Mouse (Mus musculus): ENCODE data around the gene Cd82.

Cd82 gene

DNA sequence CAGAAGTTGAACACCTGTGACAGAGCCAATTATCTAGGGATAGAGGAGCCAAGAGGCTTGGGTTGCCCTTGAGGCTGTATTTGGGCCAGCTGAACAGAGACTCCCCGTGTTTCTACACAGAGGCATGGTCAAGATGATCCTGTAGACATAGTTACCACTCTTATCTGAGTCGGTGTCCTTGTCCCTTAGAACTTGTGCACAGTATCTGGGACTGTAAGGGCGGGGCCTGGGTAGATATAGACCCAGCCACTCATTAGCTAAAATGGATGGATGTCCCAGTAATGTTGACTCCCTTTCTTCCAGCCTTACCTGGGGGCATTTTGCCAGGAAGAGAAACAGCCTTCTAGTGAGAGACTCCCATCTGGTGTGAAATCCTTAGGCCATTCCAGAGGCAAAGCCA lies 3.4 kb upstream of the Cd82 start:
- no peak for DNase-seq (ENCODE audit: low spot score)

- peak; percentile 99 for DNase-seq (ENCODE audit: low spot score)
These were observed 848 bp downstream of the Cd82 start for GRCm38 (mm10) chr2:93461869-93462714.

DNA sequence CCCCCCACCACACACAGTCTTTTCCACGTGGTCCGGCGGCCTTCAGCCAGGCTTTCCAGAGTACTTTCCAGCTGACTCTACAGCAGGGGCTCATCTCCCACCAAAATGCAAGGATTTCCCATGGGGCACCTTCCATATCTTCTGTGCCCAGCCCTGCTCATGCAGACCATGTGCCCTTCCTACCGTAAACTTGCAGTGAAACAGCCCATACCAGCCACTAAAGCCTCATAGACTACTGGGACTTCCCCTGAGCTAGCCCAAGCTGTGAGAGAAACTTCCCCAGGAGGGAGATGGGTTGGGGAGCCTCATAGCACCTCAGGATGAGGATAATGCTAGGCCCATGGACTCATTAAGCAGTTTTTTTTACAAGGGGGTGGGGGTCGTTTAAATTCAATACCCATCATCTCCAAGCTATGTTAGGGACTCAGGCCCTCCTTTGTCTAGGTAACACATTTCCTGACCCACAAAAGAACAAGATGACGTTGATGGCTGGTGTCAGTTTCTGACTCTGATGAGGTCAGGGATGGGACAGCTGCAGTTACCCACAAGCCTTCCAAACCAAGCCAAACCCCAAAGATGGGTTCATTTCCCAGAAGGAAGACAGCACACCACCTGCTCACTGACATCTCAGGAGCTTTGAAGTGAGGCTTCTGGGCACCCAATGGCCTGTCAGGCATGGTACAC lies 2.0 kb downstream of the Cd82 start:
- no peak for DNase-seq (ENCODE audit: low spot score)

- DNase-seq (ENCODE audit: low spot score) = no peak
These were observed 3.6 kb downstream of the Cd82 start for GRCm38 (mm10) chr2:93459208-93459920.

DNA sequence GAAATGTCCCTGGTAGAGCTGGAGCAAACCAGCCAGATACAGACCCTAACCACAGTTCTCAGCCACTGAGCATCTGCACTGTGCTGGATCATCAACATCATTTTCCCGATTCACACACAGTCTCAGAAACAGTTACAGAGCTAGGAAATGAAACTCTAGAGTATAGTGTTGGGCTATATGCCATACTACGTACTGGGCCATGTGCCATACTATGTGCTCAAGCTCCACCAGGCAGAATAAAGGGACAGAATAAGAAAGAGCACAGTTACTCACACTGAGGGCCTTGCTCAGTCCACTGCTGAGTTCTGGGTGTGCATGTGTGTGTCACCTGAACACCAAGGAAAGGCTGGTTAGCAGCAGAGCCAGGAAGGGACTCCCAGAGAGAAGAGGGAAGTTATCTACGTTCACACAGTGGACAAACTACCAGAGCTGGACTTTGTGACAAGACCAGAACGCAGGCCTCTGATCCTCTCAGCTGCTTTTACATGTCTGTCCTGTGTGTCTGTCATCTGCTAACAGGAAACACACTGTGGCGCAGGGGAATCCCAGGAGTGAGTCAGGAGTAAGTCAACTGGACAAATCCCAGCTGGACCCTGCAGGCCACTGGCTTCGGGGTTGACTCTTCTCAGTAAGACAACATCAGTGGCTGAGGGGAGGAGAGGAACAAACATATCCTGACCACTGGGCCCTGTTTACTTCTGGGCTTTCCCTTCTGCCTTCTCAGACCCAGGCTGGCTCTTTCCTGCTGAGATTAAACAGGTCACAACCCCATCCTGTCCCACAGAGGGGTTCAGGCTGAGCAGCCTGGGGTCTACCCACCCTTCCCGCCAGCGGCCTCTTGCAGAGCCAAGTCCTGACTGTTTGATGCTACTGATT lies 4.4 kb downstream of the Cd82 start:
- no peak for DNase-seq (ENCODE audit: low spot score)

DNA sequence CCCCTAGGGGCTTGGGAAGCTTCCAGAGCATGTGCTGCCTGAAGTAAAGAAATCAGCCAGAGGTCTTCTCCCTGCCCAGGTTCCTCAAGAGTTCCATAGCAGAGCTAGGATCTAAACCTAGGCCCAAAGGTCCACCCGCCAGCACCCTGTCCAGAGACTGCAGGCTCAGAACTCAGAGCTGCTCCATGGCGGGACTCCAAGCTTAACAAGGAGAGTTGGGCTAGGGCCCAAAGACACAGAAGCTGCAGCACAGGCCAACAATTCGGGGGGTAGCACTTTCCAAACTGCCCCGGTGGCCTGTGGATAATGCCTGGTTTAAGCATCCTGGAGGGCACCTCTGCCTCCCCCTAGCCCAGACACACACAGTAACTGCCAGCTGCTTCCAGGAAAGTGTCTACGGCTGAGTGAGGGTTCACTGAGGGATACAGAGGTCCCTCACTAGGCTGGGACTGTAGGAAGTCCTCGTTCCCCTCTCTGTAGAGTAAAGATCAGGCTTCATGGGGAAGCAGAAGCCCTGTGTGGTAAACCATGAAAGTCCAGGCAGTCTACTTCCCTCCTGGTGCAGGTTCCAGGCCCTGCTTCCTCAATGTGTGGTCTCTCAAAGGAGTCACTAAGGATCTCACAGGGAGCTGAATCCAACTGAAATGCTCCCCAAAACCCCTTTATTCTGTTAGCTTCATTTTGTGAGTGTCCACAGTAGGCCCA lies 5.4 kb downstream of the Cd82 start:
- no peak for DNase-seq (ENCODE audit: low spot score)

DNA sequence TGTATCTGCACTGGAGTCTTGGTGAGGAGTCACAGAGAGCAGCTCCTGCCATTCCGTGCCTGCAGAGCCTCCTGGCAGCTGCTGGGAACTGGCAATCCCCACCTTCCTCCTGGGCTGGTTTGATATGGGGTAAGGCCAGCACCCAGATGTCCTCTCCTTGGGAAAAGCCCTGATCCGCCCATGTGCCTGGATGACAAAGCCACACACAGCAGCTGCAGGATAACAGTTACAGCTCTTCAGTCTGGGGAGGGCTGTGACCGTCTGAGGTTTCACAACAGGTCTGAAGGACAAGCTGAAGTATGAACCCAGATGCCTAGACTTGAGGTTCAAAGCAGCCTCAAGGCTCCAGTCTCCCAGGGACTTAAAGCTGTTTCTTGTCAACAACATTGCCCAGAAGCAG lies 6.8 kb downstream of the Cd82 start:
- peak; percentile 74 for DNase-seq (ENCODE audit: low spot score)

DNA sequence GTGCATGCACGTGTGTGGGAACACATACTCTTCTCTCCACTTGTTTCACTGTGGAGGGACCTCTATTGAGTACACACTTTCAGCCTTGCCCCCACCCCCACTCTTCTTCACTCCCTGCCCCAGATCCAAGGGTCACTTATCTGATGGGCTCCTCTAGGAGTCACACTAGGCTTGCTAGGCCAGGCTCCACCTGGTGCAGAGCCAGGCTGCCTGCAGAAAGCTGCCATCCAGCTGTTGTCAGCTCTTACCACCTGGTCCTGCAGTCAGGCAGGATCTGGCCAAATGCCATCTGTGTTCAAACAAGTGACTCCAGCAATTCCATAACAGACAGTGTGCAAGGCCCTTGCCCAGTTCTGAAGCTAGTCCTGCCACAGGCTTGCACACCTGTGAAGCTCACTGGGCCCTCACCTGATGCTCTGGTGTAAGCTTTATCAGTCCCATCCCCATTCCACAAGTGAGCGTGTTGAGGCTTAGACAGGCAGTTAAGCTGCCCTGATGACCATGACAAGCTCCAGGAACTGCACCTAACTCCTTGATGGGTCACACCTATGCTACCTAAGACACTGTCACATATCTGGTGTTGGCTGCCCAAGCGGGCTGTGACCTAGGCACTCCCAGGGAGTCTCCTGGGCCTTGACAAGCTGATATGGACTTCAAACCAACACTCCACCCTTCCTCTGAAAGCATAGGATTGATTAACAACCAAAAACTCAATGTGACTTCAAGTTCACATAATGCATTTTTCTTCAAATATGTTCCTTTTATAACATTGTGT lies 7.9 kb downstream of the Cd82 start:
- peak; percentile 74 for DNase-seq (ENCODE audit: low spot score)

GRCm38 (mm10) chr2:93454334-93454733 lies 8.6 kb downstream of the Cd82 start:
- DNase-seq (ENCODE audit: low spot score) = no peak

GRCm38 (mm10) chr2:93453046-93453445 lies 9.9 kb downstream of the Cd82 start:
- no peak for DNase-seq (ENCODE audit: low spot score)

- DNase-seq (ENCODE audit: low spot score) = no peak
These were observed 10.4 kb downstream of the Cd82 start for GRCm38 (mm10) chr2:93452506-93452905.

DNA sequence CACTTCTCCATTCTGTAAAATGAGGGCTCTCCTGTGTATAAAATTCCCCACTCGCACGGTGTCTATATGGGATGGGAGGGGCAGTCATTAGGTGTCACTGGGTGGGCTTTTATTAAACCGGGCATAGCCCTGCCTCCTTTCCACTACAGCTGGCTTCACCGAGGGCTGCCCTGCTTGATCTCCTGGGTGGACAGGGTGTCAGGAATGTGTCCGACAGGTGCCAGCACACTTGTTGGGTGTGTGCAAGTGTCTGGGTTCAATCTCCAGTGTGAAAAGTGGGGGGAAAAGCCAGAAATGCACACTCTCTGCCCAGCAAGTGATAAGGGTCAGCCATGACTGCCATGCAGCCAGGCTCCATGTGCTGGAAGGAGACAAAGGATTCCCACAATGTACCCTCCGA lies 10.9 kb downstream of the Cd82 start:
- DNase-seq (ENCODE audit: low spot score) = no peak

DNA sequence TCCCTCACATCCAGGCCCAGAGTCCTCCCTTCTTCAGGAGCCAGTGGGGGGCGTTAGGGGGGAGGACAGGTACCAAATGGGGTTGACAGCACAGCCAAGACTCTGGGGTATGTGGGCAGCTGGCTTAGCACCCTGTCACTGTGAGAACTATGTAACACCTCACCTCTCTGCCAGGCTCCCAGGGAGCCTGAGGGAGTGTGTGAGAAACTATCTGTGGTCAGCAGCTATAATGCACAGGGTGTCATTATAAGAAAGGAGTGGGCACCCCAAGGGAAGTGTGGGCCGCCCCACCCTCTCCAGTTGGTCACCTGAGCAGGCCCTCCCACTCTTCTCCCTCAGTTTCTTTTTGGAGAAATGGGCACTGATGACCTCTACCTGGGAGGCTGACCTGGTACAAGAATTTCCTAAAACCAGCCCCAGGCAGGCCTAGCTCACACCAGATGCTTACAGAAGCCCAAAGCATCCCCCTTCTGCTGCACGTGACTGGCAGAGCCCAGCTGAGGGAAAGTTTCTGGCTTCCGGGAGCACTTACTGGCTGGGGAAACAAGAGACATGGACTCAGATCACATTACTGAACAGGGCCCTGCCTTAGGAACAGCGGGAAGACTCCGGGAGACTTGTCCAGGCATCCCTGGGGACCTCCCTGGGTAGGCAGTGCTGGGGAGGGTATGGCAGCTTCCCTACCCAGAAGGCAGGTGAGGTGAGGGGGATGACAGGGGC lies 11.6 kb downstream of the Cd82 start:
- no peak for DNase-seq (ENCODE audit: low spot score)

DNA sequence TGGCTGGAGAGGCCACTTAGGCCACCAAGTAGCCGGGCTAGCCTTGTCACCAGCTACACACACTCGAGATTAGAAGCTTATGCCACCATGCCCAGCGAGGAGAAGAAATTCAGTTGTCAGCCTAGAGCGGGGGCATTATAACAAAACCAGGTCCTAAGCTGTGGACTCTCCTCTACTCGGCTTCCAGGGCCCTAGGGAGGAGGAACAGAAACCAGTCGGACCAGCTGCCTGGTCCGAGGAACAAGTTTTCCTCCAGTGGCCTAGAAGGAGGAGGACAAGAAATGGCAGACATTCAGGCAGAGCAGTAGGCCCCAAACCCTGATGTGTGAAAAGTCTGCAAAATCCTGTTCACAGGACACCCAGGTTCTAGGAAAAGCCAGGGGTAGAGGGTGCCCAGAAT lies 12.2 kb downstream of the Cd82 start:
- no peak for DNase-seq (ENCODE audit: low spot score)

DNA sequence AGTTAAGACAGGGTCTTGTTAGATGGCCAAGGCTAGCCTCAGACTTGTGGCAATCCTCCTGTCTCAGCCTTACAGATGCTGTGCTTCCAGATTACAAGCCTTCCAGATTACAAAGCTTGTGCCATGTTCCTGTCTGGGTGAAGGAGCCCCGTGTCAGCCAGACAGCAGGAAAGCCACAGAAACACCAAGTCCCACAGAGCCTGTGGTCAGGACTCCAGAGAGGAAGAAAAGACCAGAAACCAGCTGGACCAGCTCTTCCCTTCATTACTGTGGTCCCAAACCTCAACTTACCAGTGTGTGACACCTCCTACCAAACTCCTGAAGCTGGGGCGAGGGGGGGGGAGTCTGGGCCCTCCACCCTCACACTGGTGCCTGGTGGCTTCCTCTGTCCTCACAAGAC lies 13.3 kb downstream of the Cd82 start:
- DNase-seq (ENCODE audit: low spot score) = no peak

- DNase-seq (ENCODE audit: low spot score) = no peak
These were observed 14.2 kb downstream of the Cd82 start for GRCm38 (mm10) chr2:93448774-93449173.

DNA sequence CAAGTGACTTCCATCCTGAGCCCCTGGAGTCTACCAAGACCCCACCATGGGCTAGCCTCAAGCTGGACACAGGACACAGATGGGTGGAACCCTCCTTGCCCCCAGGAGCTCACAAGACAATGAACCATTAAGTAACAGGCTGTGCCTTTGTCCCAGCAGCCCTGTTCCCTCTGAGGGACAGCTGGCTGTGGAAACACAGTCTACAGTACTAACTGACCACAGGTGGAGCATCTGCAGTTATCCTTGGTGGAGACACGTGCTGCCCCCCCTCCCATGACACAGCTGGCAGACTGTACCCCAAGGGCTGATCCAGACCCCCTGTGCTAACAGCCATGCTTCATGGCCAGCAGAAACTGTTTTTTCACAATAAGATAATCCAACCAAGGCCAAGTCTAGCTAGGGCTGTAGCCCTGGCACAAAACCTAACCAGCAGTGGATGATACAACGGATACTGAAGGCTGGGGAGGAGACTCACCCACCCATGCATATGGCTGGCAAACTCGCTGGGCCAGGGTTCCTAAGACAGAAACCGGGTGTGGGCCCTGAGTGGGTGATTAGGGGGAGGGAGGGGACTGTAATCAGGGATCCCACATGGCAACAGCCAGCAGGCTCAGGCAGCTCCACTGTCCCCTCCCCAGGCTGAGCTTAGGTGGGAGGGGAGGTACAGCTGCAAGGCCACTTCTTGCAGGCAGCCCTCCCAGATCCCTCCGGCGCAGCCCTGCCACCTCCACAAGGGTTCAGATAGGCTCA lies 15.3 kb downstream of the Cd82 start:
- peak; percentile 84 for DNase-seq (ENCODE audit: low spot score)

- no peak for DNase-seq (ENCODE audit: low spot score)
These were observed 16.2 kb downstream of the Cd82 start for GRCm38 (mm10) chr2:93446606-93447353.

All from c-Kit-positive CD71-positive TER-119-positive erythroid progenitor cells, embryonic 14.5 days (primary cell).